Mouse (Mus musculus): Measurements from ENCODE around the gene Gm10600. TPM values are rescaled to one million over a fixed set of nuclear protein-coding genes. Genes with fewer than 3 reads are reported as not detected.
"Not testable (repeated sequence)": the region's sequence is repeated elsewhere in the genome, so short reads cannot be mapped to it uniquely, and the experiment has no call there.

Gene Gm10600
- not detected in 2 replicates for polyA plus RNA-seq (2015; fragmentation: Nextera tagmentation; extraction: Ambion mirVana)

- not testable (repeated sequence) for H3K9ac ChIP-seq (replicated peaks; ENCODE audit: low read depth, low read length); H3K27ac ChIP-seq (ENCODE audit: low read length); H3K4me1 ChIP-seq (replicated peaks; ENCODE audit: control insufficient read depth, insufficient read depth, low read length); H3K27me3 ChIP-seq (replicated peaks; ENCODE audit: control insufficient read depth, insufficient read depth, low read length); H3K36me3 ChIP-seq (ENCODE audit: control insufficient read depth, insufficient read depth); H3K9me3 ChIP-seq (ENCODE audit: control insufficient read depth, low read length); H3K4me3 ChIP-seq (replicated peaks; ENCODE audit: low read length); ATAC-seq; H3K4me2 ChIP-seq (ENCODE audit: low read length)
- no CpG with 5 or more reads among the region's 4 CpGs for WGBS
Measured at GRCm38 (mm10) chr4:42240339-42240738, at the start of gene Gm10600. Gene Gm10600, plus strand, starts transcription at chr4:42240639.

GRCm38 (mm10) chr4:42255467-42255866, 15.0 kb downstream of the Gm10600 start, which contains the start of gene Ccl21b:
Gene Ccl21b, plus strand, starts transcription at chr4:42255767.
- not testable (repeated sequence) for H3K4me3 ChIP-seq (replicated peaks; ENCODE audit: low read length); H3K9ac ChIP-seq (replicated peaks; ENCODE audit: low read depth, low read length); H3K4me1 ChIP-seq (replicated peaks; ENCODE audit: control insufficient read depth, insufficient read depth, low read length); H3K4me2 ChIP-seq (ENCODE audit: low read length); H3K36me3 ChIP-seq (ENCODE audit: control insufficient read depth, insufficient read depth); H3K27me3 ChIP-seq (replicated peaks; ENCODE audit: control insufficient read depth, insufficient read depth, low read length); H3K9me3 ChIP-seq (ENCODE audit: control insufficient read depth, low read length); H3K27ac ChIP-seq (ENCODE audit: low read length); ATAC-seq
- WGBS: no CpG with 5 or more reads among the region's 5 CpGs

Other genes with a start within 250 kb of the Gm10600 start
- 0.52 TPM in 1 of 2 replicates, not detected in the other for gene Gm21093, start 205.9 kb upstream of the Gm10600 start, polyA plus RNA-seq (2015; fragmentation: Nextera tagmentation; extraction: Ambion mirVana)
- not detected in 2 replicates for gene Gm3893, start 149.4 kb upstream of the Gm10600 start, polyA plus RNA-seq (2015; fragmentation: Nextera tagmentation; extraction: Ambion mirVana)
- gene Gm13304, start 125.8 kb upstream of the Gm10600 start, polyA plus RNA-seq (2015; fragmentation: Nextera tagmentation; extraction: Ambion mirVana): 0.36 TPM in 1 of 2 replicates, not detected in the other
- 0.91 and 4.1 TPM in 2 replicates for gene Gm13306, start 87.2 kb upstream of the Gm10600 start, polyA plus RNA-seq (2015; fragmentation: Nextera tagmentation; extraction: Ambion mirVana)
- gene Gm13305, start 72.0 kb upstream of the Gm10600 start, polyA plus RNA-seq (2015; fragmentation: Nextera tagmentation; extraction: Ambion mirVana): not detected in 2 replicates
- gene Ccl21b, start 15.1 kb downstream of the Gm10600 start, polyA plus RNA-seq (2015; fragmentation: Nextera tagmentation; extraction: Ambion mirVana): not detected in 2 replicates
- gene Gm21953, start 53.6 kb downstream of the Gm10600 start, polyA plus RNA-seq (2015; fragmentation: Nextera tagmentation; extraction: Ambion mirVana): not detected in 2 replicates
- gene Fam205a3, start 77.7 kb downstream of the Gm10600 start, polyA plus RNA-seq (2015; fragmentation: Nextera tagmentation; extraction: Ambion mirVana): not detected in 2 replicates
- not detected in 2 replicates for gene Gm21586, start 198.7 kb downstream of the Gm10600 start, polyA plus RNA-seq (2015; fragmentation: Nextera tagmentation; extraction: Ambion mirVana)
- gene Gm2163, start 226.1 kb downstream of the Gm10600 start, polyA plus RNA-seq (2015; fragmentation: Nextera tagmentation; extraction: Ambion mirVana): 0.13 and 0.14 TPM in 2 replicates

Data from forebrain, embryonic 16.5 days (tissue).